Mouse (Mus musculus) liver, postnatal 0 days (tissue): ENCODE measurements around the gene Dnah10.

Source experiments
- CTCF ChIP-seq: sonication (generic); IDR thresholded peaks from 2 replicates; pipeline ENCODE4 v1.5.1; 2016; ENCODE audit warnings: antibody characterized with exemption, low read depth
- EP300 ChIP-seq: IDR thresholded peaks from 2 replicates; pipeline ENCODE4 v1.6.1; 2016; ENCODE audit warnings: antibody characterized with exemption, low read depth, mild to moderate bottlenecking

DNA sequence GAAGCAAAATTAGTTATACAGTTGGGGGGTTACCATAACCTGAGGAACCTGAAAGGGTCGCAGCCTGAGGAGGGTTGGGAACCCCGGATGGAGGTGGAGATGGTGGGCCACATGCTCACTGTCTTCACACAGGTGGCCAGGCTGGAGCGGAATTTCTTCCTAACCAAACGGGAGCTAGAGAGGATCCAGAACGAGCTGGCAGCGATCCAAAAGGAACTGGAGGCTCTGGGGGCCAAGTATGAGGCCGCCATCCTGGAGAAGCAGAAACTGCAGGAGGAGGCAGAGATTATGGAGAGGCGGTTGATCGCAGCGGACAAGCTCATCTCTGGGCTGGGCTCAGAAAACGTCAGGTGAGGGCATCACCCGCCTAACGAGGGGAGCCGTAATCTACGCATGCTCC is 92.2 kb downstream of the Dnah10 start:
- no peak for TF ChIP-seq CTCF
- TF ChIP-seq EP300 = no peak
